Mouse (Mus musculus) midbrain, embryonic 10.5 days (tissue): ENCODE measurements around the gene 5730522E02Rik. TPM values are rescaled to one million over a fixed set of nuclear protein-coding genes. Genes with fewer than 3 reads are reported as not detected.

Experiments used
- DNase-seq: peaks from one replicate; pipeline ENCODE4 v3.0.0-alpha.2; 2017; ENCODE audit warnings: low spot score
- H3K27ac ChIP-seq: fragments of 300-500 bp; sonication (generic); replicated peaks from 2 replicates; pipeline ENCODE4 v1.5.1; 2016; ENCODE audit warnings: mild to moderate bottlenecking
- H3K27me3 ChIP-seq: fragments of 300-500 bp; sonication (generic); 2 replicates; pipeline ENCODE4 v1.6.1; 2016; ENCODE audit warnings: low read depth, mild to moderate bottlenecking; ENCODE audit not compliant: poor library complexity, severe bottlenecking
- H3K36me3 ChIP-seq: fragments of 300-500 bp; sonication (generic); 2 replicates; pipeline ENCODE4 v1.6.1; 2016; ENCODE audit warnings: mild to moderate bottlenecking, moderate library complexity
- H3K4me1 ChIP-seq: fragments of 300-500 bp; sonication (generic); 2 replicates; pipeline ENCODE4 v1.6.1; 2016
- H3K4me3 ChIP-seq: fragments of 300-500 bp; sonication (generic); 2 replicates; pipeline ENCODE4 v1.5.1; 2016; ENCODE audit warnings: mild to moderate bottlenecking, moderate library complexity
- H3K9me3 ChIP-seq: fragments of 300-500 bp; sonication (generic); replicated peaks from 2 replicates; pipeline ENCODE4 v1.6.1; 2016; ENCODE audit warnings: mild to moderate bottlenecking
- WGBS: fragments of 180-500 bp; shearing (Covaris S2); methylation state at CpG from one replicate; pipeline ENCODE4 v1.1.7; 2016; 5-methylcytosine and 5-hydroxymethylcytosine counted together
- polyA plus RNA-seq: library from polyadenylated mRNA; unstranded; fragments of >200 nt; fragmentation: Nextera tagmentation; extraction: Ambion mirVana; gene quantifications from 2 replicates; pipeline ENCODE4 v1.2.1, GENCODE M21; 2016

Gene 5730522E02Rik
- polyA plus RNA-seq, 1 experiment from 2014 or later, result 4.0 TPM

DNA sequence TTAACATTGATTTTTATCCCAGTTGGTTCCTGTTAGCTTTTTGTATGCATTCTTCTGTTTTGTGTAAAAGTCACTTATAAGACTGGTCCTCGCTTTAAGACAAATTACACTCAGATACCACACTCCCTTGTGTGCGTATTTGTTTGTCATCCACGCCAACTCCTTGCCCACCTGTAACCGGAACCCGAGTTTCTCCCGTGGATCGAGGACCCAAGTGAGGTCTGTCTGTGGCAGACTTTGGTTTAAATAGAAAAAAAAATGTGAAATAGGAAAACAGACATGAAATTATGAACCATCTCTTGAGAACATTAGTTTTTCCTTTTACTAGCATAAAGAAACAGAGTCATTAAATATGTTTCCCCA, 43.0 kb downstream of the 5730522E02Rik start:
- H3K36me3 ChIP-seq, result no peaks in the 10 kb centered on the region
- WGBS, result 95% methylated on average over 7 of the region's 7 CpGs
- no peak for DNase-seq
- H3K4me1 ChIP-seq, result no peaks in the 10 kb centered on the region
- no peaks in the 10 kb centered on the region for H3K27me3 ChIP-seq
- H3K27ac ChIP-seq, result no peak overlapping the region
- H3K9me3 ChIP-seq, result no peaks in the 10 kb centered on the region
- H3K4me3 ChIP-seq, result no peak overlapping the region

DNA sequence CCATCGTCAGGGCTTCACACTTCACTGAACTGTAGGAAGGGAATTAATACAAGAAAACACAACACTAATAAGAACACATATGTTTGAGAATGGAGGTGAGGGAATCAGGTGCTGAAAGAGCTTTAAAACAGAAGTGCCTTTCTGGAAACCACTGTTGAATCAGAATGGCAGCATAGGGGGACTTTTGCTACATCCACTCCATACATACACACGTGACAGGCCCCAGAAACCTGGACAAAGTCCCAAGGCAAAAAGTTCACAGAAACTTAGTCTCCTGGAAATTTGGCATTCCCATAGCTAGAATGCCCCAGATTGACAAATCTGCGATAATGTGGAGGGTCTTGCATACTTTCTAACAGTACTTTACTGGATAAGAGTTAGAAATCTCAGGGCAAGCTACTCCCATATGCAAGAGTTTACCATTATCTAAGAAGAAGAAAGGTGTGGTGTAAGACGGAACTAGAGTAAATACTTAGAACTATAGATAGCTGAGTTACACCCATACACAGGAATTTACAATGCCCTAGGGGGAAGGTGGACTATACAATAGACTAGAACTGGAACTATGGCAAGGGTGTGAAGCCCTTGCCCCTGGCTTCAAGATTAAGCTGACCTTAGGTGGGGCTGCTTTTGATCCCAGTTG, 43.5 kb downstream of the 5730522E02Rik start:
- H3K9me3 ChIP-seq, result no peaks in the 10 kb centered on the region
- DNase-seq, result no peak
- H3K36me3 ChIP-seq, result no peaks in the 10 kb centered on the region
- no peaks in the 10 kb centered on the region for H3K27me3 ChIP-seq
- no peak overlapping the region for H3K4me3 ChIP-seq
- 89% methylated on average over 4 of the region's 4 CpGs for WGBS
- H3K27ac ChIP-seq, result no peak overlapping the region
- no peaks in the 10 kb centered on the region for H3K4me1 ChIP-seq

DNA sequence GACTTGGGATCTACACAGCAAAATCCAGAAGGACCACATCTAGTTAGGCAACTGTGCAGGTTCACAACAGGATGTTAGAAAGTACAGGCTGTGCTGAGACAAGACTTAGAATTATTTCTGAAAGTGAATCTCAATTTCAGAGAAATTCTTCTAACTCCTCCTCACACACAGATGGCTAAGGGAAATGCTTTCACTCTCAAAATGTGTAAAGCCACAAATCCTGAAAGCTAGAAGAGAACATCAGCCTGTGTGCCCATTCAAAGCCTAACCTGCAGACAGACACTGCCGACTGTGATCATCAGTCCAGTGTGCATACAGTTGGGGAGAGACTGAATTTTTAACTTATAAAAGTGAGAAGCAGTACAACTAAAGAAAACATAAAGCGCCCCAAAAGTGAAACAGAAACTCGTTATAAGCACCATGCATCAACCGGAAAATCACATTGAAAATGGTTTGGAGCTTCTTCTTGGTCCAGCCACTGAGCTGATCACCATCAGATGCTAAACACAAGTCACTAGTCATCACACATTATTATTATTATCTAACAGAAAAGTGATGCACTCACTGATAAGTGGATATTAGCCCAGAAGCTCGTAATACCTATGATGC, 45.8 kb downstream of the 5730522E02Rik start:
- H3K4me3 ChIP-seq, result no peak overlapping the region
- 88% methylated on average over 5 of the region's 5 CpGs for whole genome bisulfite sequencing

DNA sequence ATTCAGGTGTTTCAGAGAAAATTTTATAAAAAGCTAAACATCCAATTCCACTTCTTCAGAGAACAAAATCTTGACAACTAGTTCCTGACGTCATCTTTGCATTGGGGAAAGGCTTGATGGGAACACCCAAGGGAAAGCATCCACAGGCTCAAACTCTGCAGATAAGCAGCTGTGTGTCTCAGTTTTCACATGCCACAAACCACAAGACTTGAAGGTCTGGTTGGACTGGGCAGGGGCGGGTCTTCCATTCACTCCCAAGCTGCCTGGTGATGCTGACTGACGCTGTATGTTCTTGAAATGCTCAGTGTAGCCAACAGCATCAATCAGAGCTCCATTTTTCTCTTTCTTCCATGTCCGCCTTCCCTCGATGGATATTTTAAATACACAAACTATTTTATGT, 49.2 kb downstream of the 5730522E02Rik start:
- Histone ChIP-seq H3K9me3 (no peaks in the 10 kb centered on the region), H3K27me3 (no peaks in the 10 kb centered on the region), H3K4me1 (peaks cover 10% of the 10 kb centered on the region), H3K36me3 (no peaks in the 10 kb centered on the region), H3K27ac (no peak overlapping the region), H3K4me3 (no peak overlapping the region)
- WGBS, result 85% methylated on average over 5 of the region's 5 CpGs
- DNase-seq, result no peak

More for the DNA sequence above, 45.8 kb downstream of the 5730522E02Rik start:
- Histone ChIP-seq H3K27me3 (no peaks in the 10 kb centered on the region), H3K9me3 (no peaks in the 10 kb centered on the region), H3K27ac (no peak overlapping the region), H3K4me1 (no peaks in the 10 kb centered on the region), H3K36me3 (no peaks in the 10 kb centered on the region)
- DNase-seq, result no peak

DNA sequence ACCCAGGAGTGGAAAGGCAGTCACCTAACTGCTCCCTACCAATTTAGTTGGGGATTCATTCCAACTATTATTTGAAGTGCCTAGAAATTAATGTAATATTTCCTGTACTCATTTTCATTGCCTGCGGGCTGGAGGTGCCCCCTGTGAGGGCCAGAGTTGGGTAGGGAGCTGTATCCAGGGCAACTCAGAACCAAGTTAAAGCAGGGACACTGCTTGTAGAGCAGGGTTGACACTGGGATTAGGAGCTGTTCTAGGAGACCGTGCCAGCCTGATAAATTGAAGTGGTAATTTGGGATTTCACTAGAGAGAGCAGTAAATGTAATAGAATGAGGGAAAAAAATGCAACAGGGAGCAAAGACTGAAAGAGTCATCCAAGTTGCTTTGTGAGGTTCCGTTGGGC, 51.5 kb downstream of the 5730522E02Rik start:
- Histone ChIP-seq H3K9me3 (no peaks in the 10 kb centered on the region), H3K27ac (no peak overlapping the region), H3K4me1 (peaks cover 10% of the 10 kb centered on the region), H3K36me3 (no peaks in the 10 kb centered on the region), H3K27me3 (no peaks in the 10 kb centered on the region), H3K4me3 (no peak overlapping the region)
- 63% methylated on average over 3 of the region's 3 CpGs for WGBS
- DNase-seq, result no peak

DNA sequence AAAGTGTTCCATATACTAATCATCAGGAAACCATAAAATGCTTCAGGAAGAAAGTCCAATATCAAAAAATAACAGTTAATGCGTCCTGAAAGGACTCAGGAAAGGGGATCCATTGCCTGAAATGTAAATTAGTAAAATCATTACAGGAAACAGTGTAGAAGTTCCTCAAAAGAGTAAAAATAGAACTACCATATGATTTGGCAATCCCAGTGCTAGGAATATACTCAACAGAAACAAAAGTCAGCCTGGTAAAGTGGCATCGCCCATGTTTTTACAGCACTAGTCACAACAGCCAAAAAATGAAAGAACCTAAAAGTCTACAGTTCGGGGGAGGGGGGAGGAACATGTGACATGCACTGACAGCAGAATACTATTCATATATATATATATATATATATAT, 70.5 kb downstream of the 5730522E02Rik start:
- Histone ChIP-seq H3K27me3 (no peaks in the 10 kb centered on the region), H3K27ac (no peak overlapping the region), H3K36me3 (no peaks in the 10 kb centered on the region), H3K4me3 (no peak overlapping the region), H3K4me1 (no peaks in the 10 kb centered on the region), H3K9me3 (no peaks in the 10 kb centered on the region)
- WGBS, result 85% methylated on average over 3 of the region's 3 CpGs
- no peak for DNase-seq

DNA sequence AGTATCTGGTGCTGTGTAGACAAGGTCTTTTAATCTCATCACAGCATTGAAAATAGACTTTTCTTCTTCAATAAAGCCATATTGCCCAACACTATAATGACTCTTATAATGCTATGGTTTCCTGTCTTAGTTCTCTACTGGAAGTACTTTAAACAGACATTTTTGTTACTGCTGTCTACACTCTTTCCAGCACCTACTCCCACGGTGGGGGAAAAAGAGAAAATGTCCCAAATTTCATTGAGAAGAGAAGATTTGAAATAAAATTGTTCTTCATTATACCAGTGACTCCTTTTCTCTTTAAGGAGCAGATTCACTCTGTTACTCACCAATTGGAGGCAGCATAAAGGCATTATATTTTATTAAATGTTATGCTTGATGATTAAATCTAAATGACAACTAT, 72.5 kb downstream of the 5730522E02Rik start:
- no peak overlapping the region for H3K27ac ChIP-seq
- no peak for DNase-seq
- H3K9me3 ChIP-seq, result no peaks in the 10 kb centered on the region
- no peaks in the 10 kb centered on the region for H3K27me3 ChIP-seq
- 88% methylated on average over 1 of the region's 1 CpGs for WGBS
- H3K4me1 ChIP-seq, result no peaks in the 10 kb centered on the region
- no peaks in the 10 kb centered on the region for H3K36me3 ChIP-seq
- no peak overlapping the region for H3K4me3 ChIP-seq

DNA sequence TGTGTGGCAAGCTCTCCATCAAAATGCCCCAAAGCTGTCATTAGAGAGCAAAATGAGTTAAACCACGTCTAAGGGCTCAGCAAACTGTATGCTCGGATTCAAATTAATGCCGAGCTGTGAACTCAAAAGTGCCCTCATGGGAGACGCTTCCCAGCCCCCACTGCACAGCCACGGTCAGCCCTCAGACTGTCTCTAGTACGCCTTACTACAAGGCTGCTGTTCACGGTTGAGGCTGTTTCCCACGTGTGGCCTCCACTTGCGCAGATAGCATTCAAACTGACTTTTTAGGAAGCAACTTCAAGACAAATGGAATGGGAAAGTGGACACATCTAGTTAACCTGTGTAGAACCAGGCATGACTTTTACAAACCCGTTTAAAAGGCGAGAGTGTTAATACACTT, 79.7 kb downstream of the 5730522E02Rik start:
- no peak for DNase-seq
- Histone ChIP-seq H3K9me3 (no peaks in the 10 kb centered on the region), H3K27ac (no peak overlapping the region), H3K4me1 (peaks cover 16% of the 10 kb centered on the region), H3K27me3 (no peaks in the 10 kb centered on the region), H3K36me3 (no peaks in the 10 kb centered on the region), H3K4me3 (no peak overlapping the region)
- 49% methylated on average over 11 of the region's 11 CpGs for WGBS

DNA sequence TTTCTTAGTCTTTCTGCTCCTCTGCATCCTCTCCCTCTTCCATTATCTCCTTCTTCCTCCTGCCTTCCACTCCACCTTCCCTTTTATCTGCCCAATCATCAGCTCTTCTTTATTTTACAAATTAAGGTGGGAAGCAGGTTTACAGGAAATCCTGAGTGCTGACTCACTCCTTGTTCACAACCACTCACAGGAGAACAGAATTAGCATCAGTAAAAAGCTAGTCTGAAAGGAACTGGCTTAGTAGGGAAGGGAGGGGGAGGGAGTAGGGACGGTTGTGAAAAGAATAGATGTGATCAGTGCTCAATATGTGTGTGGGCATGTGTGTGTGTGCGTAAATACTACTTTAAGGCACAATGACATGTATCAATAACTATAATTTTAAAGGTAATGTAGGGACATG, 81.5 kb downstream of the 5730522E02Rik start:
- DNase-seq, result no peak
- Histone ChIP-seq H3K9me3 (no peaks in the 10 kb centered on the region), H3K4me3 (no peak overlapping the region), H3K4me1 (peaks cover 16% of the 10 kb centered on the region), H3K27me3 (no peaks in the 10 kb centered on the region), H3K36me3 (no peaks in the 10 kb centered on the region), H3K27ac (no peak overlapping the region)
- WGBS, result 39% methylated on average over 2 of the region's 2 CpGs

DNA sequence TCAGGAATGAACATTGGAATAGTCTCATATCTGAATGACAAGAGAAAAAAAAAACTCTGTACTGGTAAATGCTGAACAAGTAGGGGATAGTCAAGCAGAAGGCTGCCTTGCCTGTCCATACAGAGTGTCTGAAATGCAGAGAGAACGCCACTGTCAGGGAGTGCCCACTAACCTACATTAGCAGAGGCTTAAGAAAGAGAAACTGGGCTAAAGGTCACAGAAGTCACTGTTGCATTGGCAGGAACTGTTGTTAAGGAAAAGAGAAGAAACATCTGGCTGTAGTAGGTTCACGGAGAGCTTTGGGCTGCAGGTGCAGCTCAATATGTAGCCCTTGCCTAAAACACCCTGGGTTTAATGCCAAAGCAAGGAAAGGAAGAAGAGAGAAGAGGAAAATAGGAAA, 82.2 kb downstream of the 5730522E02Rik start:
- peaks cover 16% of the 10 kb centered on the region for H3K4me1 ChIP-seq
- H3K27me3 ChIP-seq, result no peaks in the 10 kb centered on the region
- WGBS, result 62% methylated on average over 2 of the region's 2 CpGs
- no peak overlapping the region for H3K4me3 ChIP-seq
- H3K9me3 ChIP-seq, result no peaks in the 10 kb centered on the region
- H3K36me3 ChIP-seq, result no peaks in the 10 kb centered on the region
- no peak overlapping the region for H3K27ac ChIP-seq
- no peak for DNase-seq

DNA sequence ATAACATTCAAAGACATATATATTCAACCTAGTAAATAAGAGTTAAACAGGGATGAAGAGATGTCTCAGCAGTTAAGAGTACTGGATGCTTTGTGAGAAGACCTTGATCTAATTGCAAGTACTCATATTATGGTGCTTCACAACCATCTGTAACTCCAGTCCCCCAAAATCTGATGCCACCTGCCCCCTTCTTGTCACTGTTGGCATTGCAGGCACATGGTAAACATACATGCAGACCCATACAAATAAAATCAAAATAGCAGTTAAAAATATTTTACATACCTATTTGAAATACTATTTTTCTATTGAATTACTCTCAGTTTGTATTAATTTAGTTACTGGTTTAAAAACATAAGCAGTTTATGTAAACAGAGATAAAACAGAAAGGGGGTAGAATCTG, 84.6 kb downstream of the 5730522E02Rik start:
- Histone ChIP-seq H3K36me3 (no peaks in the 10 kb centered on the region), H3K4me3 (no peak overlapping the region), H3K9me3 (no peaks in the 10 kb centered on the region), H3K27ac (no peak overlapping the region), H3K4me1 (peaks cover 13% of the 10 kb centered on the region), H3K27me3 (no peaks in the 10 kb centered on the region)
- no peak for DNase-seq

DNA sequence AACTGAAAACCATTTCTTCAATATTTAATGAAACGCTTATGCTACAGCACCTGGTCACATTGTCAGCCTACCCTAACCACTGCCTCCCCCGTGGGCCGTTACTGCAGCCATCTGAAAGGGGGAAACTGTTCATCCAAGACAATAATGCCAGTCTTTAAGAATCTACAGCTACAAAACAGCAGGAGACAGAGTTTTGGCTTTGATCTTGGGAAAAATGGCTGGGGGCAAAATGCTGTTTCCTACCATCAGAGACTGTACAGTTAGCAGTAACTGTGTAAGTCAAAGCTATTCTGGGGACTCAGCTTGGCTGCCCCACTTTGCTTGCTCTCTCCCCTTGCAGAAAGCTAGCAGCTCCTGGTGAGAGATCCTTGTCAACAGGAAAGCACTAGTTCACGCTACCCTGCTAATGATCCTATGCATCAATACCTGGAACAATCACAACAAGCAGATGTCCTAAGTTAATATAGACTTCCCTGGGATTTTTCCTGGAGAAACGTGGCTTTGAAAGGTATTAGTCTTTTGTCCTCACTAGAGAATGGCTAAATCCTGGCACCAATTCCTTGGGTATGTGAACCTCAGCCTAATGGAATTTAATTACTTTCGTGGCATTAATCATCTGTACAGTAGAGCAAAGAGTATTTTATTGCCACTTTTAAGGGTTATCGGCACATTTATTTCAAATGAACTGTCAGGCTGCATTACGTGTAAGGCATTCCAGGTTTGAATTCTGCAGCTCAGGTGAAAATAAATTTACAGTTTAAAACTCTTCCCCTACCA, 89.6 kb downstream of the 5730522E02Rik start:
- Histone ChIP-seq H3K36me3 (no peaks in the 10 kb centered on the region), H3K4me1 (peaks cover 4% of the 10 kb centered on the region; the same call in 1 of the 2 replicates), H3K27ac (no peak overlapping the region), H3K27me3 (no peaks in the 10 kb centered on the region), H3K4me3 (no peak overlapping the region), H3K9me3 (no peaks in the 10 kb centered on the region)
- 80% methylated on average over 8 of the region's 8 CpGs for WGBS
- DNase-seq, result no peak

DNA sequence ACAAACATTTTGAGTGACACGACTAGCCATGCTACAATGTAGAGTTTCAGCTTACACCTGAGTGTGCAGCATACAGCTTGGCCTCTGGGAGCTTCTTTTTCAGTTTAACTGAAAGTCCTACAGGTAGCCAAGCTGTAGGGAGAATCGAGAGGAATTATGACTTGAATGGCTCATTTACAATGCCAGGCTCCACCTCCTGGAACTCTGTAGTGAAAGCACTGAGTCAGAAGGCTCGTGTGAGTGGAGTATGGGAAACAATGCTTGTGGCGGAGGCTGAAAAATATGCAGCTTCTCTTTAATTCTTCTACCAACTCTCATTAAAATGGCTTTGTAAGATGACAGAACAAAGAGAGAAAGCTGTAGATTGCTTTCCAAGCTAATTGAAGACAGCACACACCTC, 92.9 kb downstream of the 5730522E02Rik start:
- H3K27me3 ChIP-seq, result no peaks in the 10 kb centered on the region
- WGBS, result 62% methylated on average over 4 of the region's 4 CpGs
- no peaks in the 10 kb centered on the region for H3K36me3 ChIP-seq
- no peak overlapping the region for H3K27ac ChIP-seq
- H3K4me1 ChIP-seq, result peaks cover 4% of the 10 kb centered on the region; the same call in 1 of the 2 replicates
- DNase-seq, result no peak
- no peaks in the 10 kb centered on the region for H3K9me3 ChIP-seq
- H3K4me3 ChIP-seq, result no peak overlapping the region
